Mouse (Mus musculus) heart, postnatal 0 days (tissue): Measurements from ENCODE around the gene Kcnq1.

ENCODE experiments used
- CTCF ChIP-seq: IDR thresholded peaks from 2 replicates; pipeline ENCODE4 v1.5.1; 2016; ENCODE audit warnings: antibody characterized with exemption, control low read depth, low read depth
- EP300 ChIP-seq: IDR thresholded peaks from 2 replicates; pipeline ENCODE4 v1.6.1; 2016; ENCODE audit warnings: antibody characterized with exemption, low read depth

GRCm38 (mm10) chr7:143419585-143420160, 313.5 kb downstream of the Kcnq1 start:
- TF ChIP-seq CTCF (no peak), EP300 (no peak)
